Mouse (Mus musculus): ENCODE results near the gene Reep6. TPM values are rescaled to one million over a fixed set of nuclear protein-coding genes. Genes with fewer than 3 reads are reported as not detected.

The Reep6 gene
- total RNA-seq, 4 experiments from 2014 or later = 12.0 to 14.8 (median 13.6) TPM

DNA sequence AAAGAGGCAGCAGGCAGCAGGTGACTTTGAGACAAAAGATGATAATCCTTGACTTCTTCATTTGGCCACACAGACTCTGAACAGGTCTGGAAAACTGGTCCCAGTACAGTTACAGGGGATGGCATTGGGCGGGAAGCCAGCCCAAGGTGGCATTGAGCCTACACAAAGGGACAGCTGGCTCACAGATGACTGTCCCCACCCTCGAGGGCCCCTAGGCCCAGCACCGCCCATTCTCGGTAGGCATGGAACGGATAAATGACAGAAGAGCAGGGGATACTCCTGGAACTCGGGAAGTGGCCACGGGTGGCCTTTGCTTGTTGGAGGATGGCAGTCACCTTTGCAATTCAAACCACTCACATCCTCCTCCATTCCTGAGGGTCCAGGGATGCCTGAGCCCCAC lies 55.6 kb downstream of the Reep6 start:
- DNase-seq (ENCODE audit: low spot score in 2 of 2) = no peak

Small RNA genes within 50 kb of the gene (microRNA-seq; reads per million reads assigned to microRNA genes)
- gene Gm22721 = 0 reads per million in 2 experiments

Other genes starting within 250 kb of the Reep6 start
- 10 to 100 TPM; 16.2 to 32.0 (median 20.3) TPM for gene Sbno2, start 224.4 kb upstream of the Reep6 start, total RNA-seq (2022)
- 100 to 1,000 TPM; 102 to 111 (median 109) TPM for gene Stk11, start 214.2 kb upstream of the Reep6 start, total RNA-seq (2022)
- gene Atp5d, start 191.3 kb upstream of the Reep6 start, total RNA-seq (2022) = 100 to 1,000 TPM; 306 to 342 (median 330) TPM
- gene Cbarp, start 189.1 kb upstream of the Reep6 start, total RNA-seq (2022) = 100 to 1,000 TPM; 328 to 363 (median 358) TPM
- 10 to 100 TPM; 48.5 to 76.4 (median 64.1) TPM for gene Midn, start 181.7 kb upstream of the Reep6 start, total RNA-seq (2022)
- 100 to 1,000 TPM; 124 to 159 (median 143) TPM for gene Cirbp, start 164.0 kb upstream of the Reep6 start, total RNA-seq (2022)
- 1 to 10 TPM; 4.1 to 6.0 (median 5.5) TPM for gene 1600002K03Rik, start 157.0 kb upstream of the Reep6 start, total RNA-seq (2022)
- gene Efna2, start 150.5 kb upstream of the Reep6 start, total RNA-seq (2022) = 1 to 10 TPM; 6.8 to 9.1 (median 7.7) TPM
- gene Mum1, start 103.5 kb upstream of the Reep6 start, total RNA-seq (2022) = 10 to 100 TPM; 41.9 to 51.7 (median 44.1) TPM
- 100 to 1,000 TPM; 214 to 225 (median 218) TPM for gene Ndufs7, start 80.8 kb upstream of the Reep6 start, total RNA-seq (2022)
- 10 to 100 TPM; 28.8 to 33.6 (median 31.1) TPM for gene Gamt, start 68.9 kb upstream of the Reep6 start, total RNA-seq (2022)
- gene Dazap1, start 68.5 kb upstream of the Reep6 start, total RNA-seq (2022) = 10 to 100 TPM; 76.4 to 90.1 (median 83.5) TPM
- gene Rps15, start 37.5 kb upstream of the Reep6 start, total RNA-seq (2022) = 1,000 to 10,000 TPM in 1 of 4 experiments, 100 to 1,000 TPM in 3; 922 to 1,007 (median 961) TPM
- 100 to 1,000 TPM; 107 to 125 (median 116) TPM for gene Apc2, start 34.0 kb upstream of the Reep6 start, total RNA-seq (2022)
- gene 2310011J03Rik, start 9.4 kb upstream of the Reep6 start, total RNA-seq (2022) = 10 to 100 TPM; 25.7 to 29.0 (median 27.3) TPM
- gene Pcsk4, start 455 bp upstream of the Reep6 start, total RNA-seq (2022) = 10 to 100 TPM in 1 of 4 experiments, 1 to 10 TPM in 3; 6.7 to 10.2 (median 8.3) TPM
- gene Adamtsl5, start 18.5 kb downstream of the Reep6 start, total RNA-seq (2022) = 10 to 100 TPM; 10.7 to 12.1 (median 11.5) TPM
- gene Plk5, start 26.5 kb downstream of the Reep6 start, total RNA-seq (2022) = 10 to 100 TPM; 27.8 to 29.4 (median 28.7) TPM
- gene Mex3d, start 57.7 kb downstream of the Reep6 start, total RNA-seq (2022) = 10 to 100 TPM; 18.9 to 20.3 (median 19.6) TPM
- gene Mbd3, start 69.6 kb downstream of the Reep6 start, total RNA-seq (2022) = 100 to 1,000 TPM; 146 to 152 (median 149) TPM
- gene Uqcr11, start 76.9 kb downstream of the Reep6 start, total RNA-seq (2022) = 100 to 1,000 TPM; 332 to 408 (median 366) TPM
- gene Tcf3, start 103.7 kb downstream of the Reep6 start, total RNA-seq (2022) = 10 to 100 TPM; 27.7 to 32.6 (median 31.4) TPM
- gene Onecut3, start 164.9 kb downstream of the Reep6 start, total RNA-seq (2022) = not detected
- gene Atp8b3, start 209.2 kb downstream of the Reep6 start, total RNA-seq (2022) = under 1 TPM in 3 of 4 experiments, not detected in 1; 0.08 to 0.21 (median 0.18) TPM
- 10 to 100 TPM; 40.7 to 46.6 (median 44.7) TPM for gene Rexo1, start 231.6 kb downstream of the Reep6 start, total RNA-seq (2022)
- gene Klf16, start 247.4 kb downstream of the Reep6 start, total RNA-seq (2022) = 10 to 100 TPM; 53.0 to 65.9 (median 61.2) TPM

Measured in left cerebral cortex, adult 8-10 months (tissue).